Mouse (Mus musculus): ENCODE data around the gene Rab3b. TPM values are rescaled to one million over a fixed set of nuclear protein-coding genes. Genes with fewer than 3 reads are reported as not detected.

Gene Rab3b
- total and polyA plus RNA-seq, 2 experiments from 2014 or later = 99.1 to 314 TPM

- peak within 1 kb of the TSS; percentile 90 for H3K27ac ChIP-seq
- peaks cover 12% of the 10 kb centered on the region for H3K4me1 ChIP-seq (ENCODE audit: insufficient read depth, low read length)
- peak; percentile 95 for DNase-seq (ENCODE audit: low spot score)
- no peaks in the 10 kb centered on the region for H3K27me3 ChIP-seq (ENCODE audit: insufficient read depth, low read length)
- peak within 1 kb of the TSS; percentile 88 for H3K4me3 ChIP-seq (ENCODE audit: low read length)
- under 1% methylated on average over 77 of the region's 77 CpGs for WGBS
- no peak for TF ChIP-seq CTCF (IDR thresholded peaks at IDR 0.05; ENCODE audit: low read depth)
- peak; percentile 94 for ATAC-seq
- no peaks in the 10 kb centered on the region for H3K36me3 ChIP-seq (ENCODE audit: insufficient read depth, low read length)
- H3K9ac ChIP-seq (replicated peaks; ENCODE audit: low read length) = peak within 1 kb of the TSS; percentile 82
- H3K4me2 ChIP-seq (ENCODE audit: low read depth, low read length) = peak within 1 kb of the TSS; percentile 93
- no peaks in the 10 kb centered on the region for H3K9me3 ChIP-seq (ENCODE audit: low read length)
These were observed 31.0 kb upstream of the Rab3b start, which contains the start of gene Kti12 for GRCm38 (mm10) chr4:108847715-108848504. Kti12 (plus strand) TSS chr4:108847785.

DNA sequence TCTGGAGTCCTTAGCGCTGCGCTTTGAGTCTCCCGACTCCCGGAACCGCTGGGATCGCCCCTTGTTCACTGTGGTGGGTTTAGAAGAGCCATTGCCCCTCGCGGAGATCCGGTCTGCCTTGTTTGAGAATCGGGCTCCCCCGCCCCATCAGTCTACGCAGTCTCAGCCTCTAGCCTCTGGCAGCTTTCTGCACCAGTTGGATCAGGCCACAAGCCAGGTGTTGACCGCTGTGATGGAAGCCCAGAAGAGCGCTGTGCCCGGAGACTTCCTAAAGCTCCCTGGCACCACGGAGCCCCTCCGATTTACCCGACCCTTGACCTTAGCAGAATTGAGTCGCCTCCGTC is 30.4 kb upstream of the Rab3b start, which contains the start of gene A730015C16Rik:
TSS of gene A730015C16Rik (minus strand) at position 115 of the 344 bp plus-strand sequence.
- TF ChIP-seq CTCF (IDR thresholded peaks at IDR 0.05; ENCODE audit: low read depth) = no peak
- peak within 1 kb of the TSS; percentile 82 for H3K9ac ChIP-seq (replicated peaks; ENCODE audit: low read length)
- peak; percentile 48 for DNase-seq (ENCODE audit: low spot score)

DNA sequence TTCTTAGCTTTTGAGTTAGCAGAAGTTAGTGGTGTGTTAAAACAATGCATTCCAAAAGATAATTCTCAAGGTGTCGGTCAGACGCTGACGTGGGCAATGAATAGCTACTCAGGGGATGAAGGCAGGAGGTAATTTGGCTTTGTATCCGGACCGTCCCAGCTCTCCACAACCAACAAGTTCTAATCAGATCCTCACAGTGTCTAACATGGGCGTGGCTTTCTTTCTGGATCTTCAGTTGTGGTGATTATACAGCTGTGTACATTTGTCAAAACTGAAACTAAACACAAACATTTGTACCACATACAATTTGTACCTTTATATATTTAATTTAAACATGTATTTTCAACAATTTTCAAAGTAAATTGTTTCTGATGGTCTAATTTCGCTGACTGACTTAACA is 12.1 kb upstream of the Rab3b start:
- Histone ChIP-seq H3K4me1 (ENCODE audit: insufficient read depth, low read length) (no peaks in the 10 kb centered on the region), H3K4me2 (ENCODE audit: low read depth, low read length) (no peak overlapping the region), H3K27me3 (ENCODE audit: insufficient read depth, low read length) (no peaks in the 10 kb centered on the region), H3K9ac (replicated peaks; ENCODE audit: low read length) (no peak overlapping the region), H3K27ac (no peak overlapping the region), H3K36me3 (ENCODE audit: insufficient read depth, low read length) (peaks cover 13% of the 10 kb centered on the region), H3K4me3 (ENCODE audit: low read length) (no peak overlapping the region), H3K9me3 (ENCODE audit: low read length) (no peaks in the 10 kb centered on the region)
- ATAC-seq = no peak
- WGBS = 81% methylated on average over 7 of the region's 7 CpGs
- no peak for TF ChIP-seq CTCF (IDR thresholded peaks at IDR 0.05; ENCODE audit: low read depth)
- no peak for DNase-seq (ENCODE audit: low spot score)

More for the DNA sequence above, 30.4 kb upstream of the Rab3b start, which contains the start of gene A730015C16Rik:
- peak within 1 kb of the TSS; percentile 90 for H3K27ac ChIP-seq
- peak within 1 kb of the TSS; percentile 93 for H3K4me2 ChIP-seq (ENCODE audit: low read depth, low read length)
- peaks cover 12% of the 10 kb centered on the region for H3K4me1 ChIP-seq (ENCODE audit: insufficient read depth, low read length)
- no peaks in the 10 kb centered on the region for H3K9me3 ChIP-seq (ENCODE audit: low read length)
- peak within 1 kb of the TSS; percentile 88 for H3K4me3 ChIP-seq (ENCODE audit: low read length)
- no peaks in the 10 kb centered on the region for H3K36me3 ChIP-seq (ENCODE audit: insufficient read depth, low read length)
- WGBS = 9% methylated on average over 20 of the region's 20 CpGs
- H3K27me3 ChIP-seq (ENCODE audit: insufficient read depth, low read length) = no peaks in the 10 kb centered on the region
- ATAC-seq = peak; percentile 54

GRCm38 (mm10) chr4:108869730-108870374 is 9.0 kb upstream of the Rab3b start:
- Histone ChIP-seq H3K9ac (replicated peaks; ENCODE audit: low read length) (no peak overlapping the region), H3K36me3 (ENCODE audit: insufficient read depth, low read length) (no peaks in the 10 kb centered on the region), H3K27me3 (ENCODE audit: insufficient read depth, low read length) (no peaks in the 10 kb centered on the region), H3K4me3 (ENCODE audit: low read length) (no peak overlapping the region), H3K9me3 (ENCODE audit: low read length) (no peaks in the 10 kb centered on the region), H3K4me1 (ENCODE audit: insufficient read depth, low read length) (no peaks in the 10 kb centered on the region), H3K4me2 (ENCODE audit: low read depth, low read length) (no peak overlapping the region), H3K27ac (no peak overlapping the region)
- DNase-seq (ENCODE audit: low spot score) (peak; percentile 96), ATAC-seq (peak; percentile 92)
- peak; percentile 99 for TF ChIP-seq CTCF (IDR thresholded peaks at IDR 0.05; ENCODE audit: low read depth)
- 37% methylated on average over 10 of the region's 10 CpGs for WGBS

DNA sequence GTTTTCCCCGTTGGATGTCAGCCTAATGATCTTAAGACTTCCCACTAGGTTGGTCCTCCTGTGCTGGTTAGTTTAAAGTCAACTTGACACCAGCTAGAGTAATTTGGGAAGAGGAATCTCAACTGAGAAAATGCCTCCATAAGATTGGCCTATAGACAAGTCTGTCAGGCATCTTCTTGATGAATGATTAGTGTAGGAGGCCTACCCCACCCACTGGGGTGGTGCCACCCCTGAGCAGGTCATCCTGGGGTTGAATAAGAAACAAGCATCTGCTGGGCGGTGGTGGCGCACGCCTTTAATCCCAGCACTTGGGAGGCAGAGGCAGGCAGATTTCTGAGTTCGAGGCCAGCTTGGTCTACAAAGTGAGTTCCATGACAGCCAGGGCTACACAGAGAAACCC is 5.1 kb upstream of the Rab3b start:
- H3K4me1 ChIP-seq (ENCODE audit: insufficient read depth, low read length) = no peaks in the 10 kb centered on the region; the same call in 1 of the 2 replicates
- no peak overlapping the region for H3K9ac ChIP-seq (replicated peaks; ENCODE audit: low read length)
- H3K36me3 ChIP-seq (ENCODE audit: insufficient read depth, low read length) = no peaks in the 10 kb centered on the region
- no peak overlapping the region for H3K4me3 ChIP-seq (ENCODE audit: low read length)
- H3K27me3 ChIP-seq (ENCODE audit: insufficient read depth, low read length) = no peaks in the 10 kb centered on the region
- DNase-seq (ENCODE audit: low spot score) (no peak), ATAC-seq (no peak)
- no peak overlapping the region for H3K27ac ChIP-seq
- no peak overlapping the region for H3K4me2 ChIP-seq (ENCODE audit: low read depth, low read length)
- no peak for TF ChIP-seq CTCF (IDR thresholded peaks at IDR 0.05; ENCODE audit: low read depth)
- 84% methylated on average over 5 of the region's 5 CpGs for WGBS
- H3K9me3 ChIP-seq (ENCODE audit: low read length) = no peaks in the 10 kb centered on the region

DNA sequence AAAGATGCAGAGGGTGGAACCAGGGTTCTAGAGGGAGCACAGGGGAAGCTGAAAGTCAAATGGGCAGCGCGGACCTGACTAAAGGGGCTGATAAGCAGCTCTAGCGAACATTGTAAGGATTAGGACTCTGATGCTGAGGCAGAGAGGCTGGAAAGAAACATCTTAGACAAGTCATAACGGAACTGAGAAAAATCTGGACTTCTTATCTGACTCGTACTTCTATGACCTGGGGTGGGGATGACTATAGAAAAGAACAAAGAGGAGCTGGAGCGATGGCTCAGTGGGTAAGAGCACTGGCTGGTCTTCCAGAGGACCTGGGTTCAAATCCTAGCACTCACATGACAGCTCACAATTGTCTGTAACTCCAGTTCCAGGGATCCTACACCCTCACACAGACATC is 962 bp upstream of the Rab3b start:
- ATAC-seq (no peak), DNase-seq (ENCODE audit: low spot score) (no peak)
- Histone ChIP-seq H3K9me3 (ENCODE audit: low read length) (no peaks in the 10 kb centered on the region), H3K36me3 (ENCODE audit: insufficient read depth, low read length) (no peaks in the 10 kb centered on the region), H3K4me1 (ENCODE audit: insufficient read depth, low read length) (peaks cover 5% of the 10 kb centered on the region; the same call in 1 of the 2 replicates), H3K9ac (replicated peaks; ENCODE audit: low read length) (no peak overlapping the region), H3K27me3 (ENCODE audit: insufficient read depth, low read length) (no peaks in the 10 kb centered on the region), H3K4me3 (ENCODE audit: low read length) (no peak overlapping the region), H3K27ac (no peak overlapping the region), H3K4me2 (ENCODE audit: low read depth, low read length) (no peak overlapping the region)
- WGBS = 83% methylated on average over 6 of the region's 6 CpGs
- TF ChIP-seq CTCF (IDR thresholded peaks at IDR 0.05; ENCODE audit: low read depth) = no peak

Measured in hindbrain, postnatal 0 days (tissue).